Mouse (Mus musculus): ENCODE measurements at regions not wholly inside any gene's neighbourhood (a gene's known extent, or its start where the extent isn't known, plus 50 kb on each side); places are given as distances from the start of the nearest gene placed in this dataset.

DNA sequence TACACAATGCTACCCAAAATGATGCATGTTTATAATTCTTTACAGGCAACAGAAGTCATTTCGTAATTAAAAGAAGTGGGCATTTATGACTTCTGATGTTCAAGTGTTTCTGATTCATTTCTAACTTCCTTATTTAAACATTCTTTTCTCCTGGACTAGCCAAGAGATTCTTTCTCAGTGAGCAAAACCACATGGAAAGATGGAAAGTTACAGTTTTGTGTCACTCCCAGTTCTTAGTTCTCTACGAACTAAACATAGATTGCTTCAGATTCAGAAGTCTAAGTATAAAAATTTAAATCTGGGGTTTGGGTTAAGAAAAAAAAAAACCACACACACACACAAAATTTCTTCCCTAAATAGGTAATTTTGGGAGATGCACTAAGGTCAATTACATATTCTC is 288.0 kb upstream of the Paip1 start:
- TF ChIP-seq CTCF (IDR thresholded peaks at IDR 0.05): no peak
- in situ Hi-C loops (cut with MboI; ENCODE audit: low pct_unique_long_range_greater_than_20kb): no loop called here

DNA sequence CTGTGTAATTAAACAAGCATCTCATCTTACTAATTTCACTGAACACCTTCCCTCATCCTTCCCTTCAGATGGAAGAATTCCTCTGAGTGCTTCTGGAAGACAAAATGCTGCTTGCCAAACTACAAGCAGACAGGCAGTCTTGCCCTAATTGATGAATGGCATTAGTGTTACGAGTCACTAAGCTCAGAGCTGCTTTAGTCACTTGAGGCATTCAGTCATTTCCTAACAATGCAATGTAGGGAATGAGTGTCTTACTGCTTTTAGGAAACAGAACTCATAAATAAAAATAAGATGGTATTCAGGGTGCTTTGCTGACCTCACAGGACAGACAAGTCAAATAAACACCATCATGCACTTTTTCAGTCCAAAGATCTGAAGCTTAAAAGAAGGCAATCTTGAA is 285.1 kb upstream of the Paip1 start:
- CTCF ChIA-PET: no interaction called here
- ATAC-seq (peak; percentile 98), DNase-seq (ENCODE audit: low read depth, low spot score) (peak; percentile 77)
- H3K27me3 ChIP-seq: no peaks in the 10 kb centered on the region
- no peak for TF ChIP-seq CTCF (IDR thresholded peaks at IDR 0.05)
- in situ Hi-C loops (cut with MboI; ENCODE audit: low pct_unique_long_range_greater_than_20kb): no loop called here
- POLR2A ChIA-PET: no interaction called here

More for the DNA sequence above, 288.0 kb upstream of the Paip1 start:
- POLR2A ChIA-PET: no interaction called here
- CTCF ChIA-PET: no interaction called here
- DNase-seq (ENCODE audit: low read depth, low spot score): no peak
- peak; percentile 20 for ATAC-seq
- H3K27me3 ChIP-seq: no peaks in the 10 kb centered on the region

DNA sequence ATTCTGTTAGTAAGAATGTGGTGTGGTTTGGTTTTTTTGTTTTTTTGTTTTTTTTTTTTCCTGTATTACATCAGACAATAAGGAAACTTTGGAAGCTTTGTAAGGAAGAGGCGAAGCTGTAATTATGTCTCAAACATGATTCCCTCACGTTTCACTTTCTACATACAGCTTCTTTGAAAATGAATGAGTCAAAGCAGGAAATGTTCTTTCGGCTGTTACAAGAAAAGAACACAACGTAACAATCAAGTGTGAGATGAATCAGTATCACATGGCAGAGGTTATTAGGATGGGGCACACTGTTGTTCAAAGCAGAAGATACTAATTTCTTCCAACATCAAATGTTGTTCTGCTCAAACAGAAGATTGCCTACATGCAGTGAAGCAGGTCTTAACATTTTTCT is 282.7 kb upstream of the Paip1 start:
- CTCF ChIA-PET: no interaction called here
- DNase-seq (ENCODE audit: low read depth, low spot score): no peak
- in situ Hi-C loops (cut with MboI; ENCODE audit: low pct_unique_long_range_greater_than_20kb): no loop called here
- POLR2A ChIA-PET: no interaction called here
- no peak for ATAC-seq
- H3K27me3 ChIP-seq: no peaks in the 10 kb centered on the region
- TF ChIP-seq CTCF (IDR thresholded peaks at IDR 0.05): no peak

DNA sequence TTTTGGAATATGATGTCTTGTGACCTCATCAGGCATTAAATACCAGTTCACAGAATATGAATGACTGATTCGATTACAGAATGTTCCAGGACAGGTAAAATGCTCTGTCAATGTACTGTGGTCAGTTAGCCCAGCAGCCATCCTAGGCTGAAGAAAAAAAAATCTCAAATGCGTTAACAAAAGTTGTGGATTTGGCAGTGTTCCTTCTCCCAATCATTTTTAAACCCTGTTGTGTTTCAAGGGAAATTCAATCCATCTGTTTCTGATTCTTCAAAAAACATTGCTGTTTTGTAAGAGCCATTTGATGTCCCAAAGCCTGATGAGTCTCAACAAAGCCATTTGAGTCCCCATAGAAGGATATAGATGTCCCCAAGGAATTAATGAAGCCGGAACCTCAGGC is 280.7 kb upstream of the Paip1 start:
- no peak for DNase-seq (ENCODE audit: low read depth, low spot score)
- no peak for TF ChIP-seq CTCF (IDR thresholded peaks at IDR 0.05)
- ATAC-seq: no peak
- CTCF ChIA-PET: interaction anchor here (1.3 kb wide), 1 partner anchor 21 kb away, joined by 3 read pairs; no protein-coding TSS in a partner anchor
- in situ Hi-C loops (cut with MboI; ENCODE audit: low pct_unique_long_range_greater_than_20kb): no loop called here
- POLR2A ChIA-PET: no interaction called here
- no peaks in the 10 kb centered on the region for H3K27me3 ChIP-seq

DNA sequence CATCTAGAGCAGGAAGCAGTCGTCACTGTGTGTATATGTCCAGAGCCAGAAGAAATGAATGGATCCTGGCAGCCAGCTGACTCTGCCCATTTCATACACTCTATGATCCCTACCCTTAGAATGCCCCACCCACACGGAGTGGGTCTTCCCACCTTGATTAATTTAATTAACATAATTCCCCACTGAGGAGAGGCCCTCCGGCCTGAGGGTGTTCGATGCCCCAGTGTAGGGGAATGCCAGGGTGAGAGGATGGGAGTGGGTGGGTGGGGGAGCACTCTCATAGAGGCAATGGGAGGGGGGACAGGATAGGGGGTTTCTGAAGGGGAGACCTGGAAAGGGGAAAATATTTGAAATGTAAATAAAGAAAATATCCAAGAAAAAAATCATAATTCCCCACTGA is 279.3 kb upstream of the Paip1 start:
- in situ Hi-C loops (cut with MboI; ENCODE audit: low pct_unique_long_range_greater_than_20kb): no loop called here
- no peak for ATAC-seq

DNA sequence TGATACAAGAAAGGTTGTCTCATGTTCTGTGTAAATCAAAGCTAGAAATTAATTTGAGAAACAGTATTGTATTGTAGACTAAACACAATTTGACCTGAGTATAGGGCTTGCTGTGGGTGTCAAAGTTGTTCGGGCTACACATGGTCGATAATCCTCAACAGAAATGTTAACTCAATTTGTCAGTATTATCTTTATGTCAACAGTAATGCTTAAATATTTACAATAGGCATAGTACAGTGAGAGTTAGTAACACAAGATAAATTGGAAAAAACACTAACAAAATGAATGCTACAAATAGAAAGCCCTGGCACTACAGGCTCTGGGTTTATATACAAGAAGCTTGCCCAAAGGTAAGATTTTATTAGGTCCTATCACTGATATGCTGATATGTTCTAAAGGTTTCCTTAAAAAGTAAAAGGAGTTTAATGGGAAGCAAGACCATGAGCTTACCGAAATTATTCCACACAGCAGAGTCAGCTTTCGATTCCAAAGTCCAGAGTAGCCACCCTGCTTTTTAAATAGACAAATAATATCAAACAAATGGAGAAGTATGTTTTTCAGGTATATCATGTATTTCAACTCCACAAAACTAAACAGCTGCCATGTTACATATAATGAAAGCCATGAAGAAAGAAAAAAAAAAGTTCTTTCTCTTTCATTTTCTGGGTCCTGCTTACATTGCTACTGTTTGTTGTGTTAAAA is 277.4 kb upstream of the Paip1 start:
- TF ChIP-seq CTCF (IDR thresholded peaks at IDR 0.05): no peak
- ATAC-seq (no peak), DNase-seq (ENCODE audit: low read depth, low spot score) (no peak)
- ChIA-PET CTCF (no interaction called here), POLR2A (no interaction called here)
- in situ Hi-C loops (cut with MboI; ENCODE audit: low pct_unique_long_range_greater_than_20kb): no loop called here
- no peaks in the 10 kb centered on the region for H3K27me3 ChIP-seq

More for the DNA sequence above, 279.3 kb upstream of the Paip1 start:
- H3K27me3 ChIP-seq: no peaks in the 10 kb centered on the region
- DNase-seq (ENCODE audit: low read depth, low spot score): no peak
- ChIA-PET CTCF (interaction anchor here (1.3 kb wide), 1 partner anchor 19 kb away, joined by 3 read pairs; no protein-coding TSS in a partner anchor), POLR2A (interaction anchor here (0.5 kb wide), 1 partner anchor 448 kb away, joined by 3 read pairs; no protein-coding TSS in a partner anchor)
- no peak for TF ChIP-seq CTCF (IDR thresholded peaks at IDR 0.05)

DNA sequence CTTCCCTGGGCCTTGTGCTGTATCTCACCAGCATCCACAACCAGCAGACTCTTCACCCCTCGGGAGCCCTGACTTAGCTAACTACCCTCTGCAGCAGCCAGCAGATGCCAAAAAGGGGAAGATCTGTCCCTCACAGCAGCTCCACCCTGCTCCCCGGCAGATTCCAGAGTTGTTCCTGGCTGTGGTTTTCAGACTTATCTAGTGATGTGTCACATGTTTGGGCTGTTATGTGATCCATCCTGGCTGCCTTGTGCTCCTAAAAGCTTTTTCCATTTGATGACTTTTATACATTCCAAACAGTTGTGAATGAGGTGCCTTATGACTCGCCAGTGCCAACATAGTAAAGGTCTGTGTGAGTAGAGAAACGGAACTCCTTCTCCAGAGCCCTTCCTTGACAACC is 250.6 kb upstream of the Paip1 start:
- no peak for TF ChIP-seq CTCF (IDR thresholded peaks at IDR 0.05)
- POLR2A ChIA-PET: no interaction called here
- ATAC-seq (peak; percentile 93), DNase-seq (ENCODE audit: low read depth, low spot score) (peak; percentile 24)
- in situ Hi-C loops (cut with MboI; ENCODE audit: low pct_unique_long_range_greater_than_20kb): no loop called here
- H3K27me3 ChIP-seq: no peaks in the 10 kb centered on the region
- CTCF ChIA-PET: no interaction called here

DNA sequence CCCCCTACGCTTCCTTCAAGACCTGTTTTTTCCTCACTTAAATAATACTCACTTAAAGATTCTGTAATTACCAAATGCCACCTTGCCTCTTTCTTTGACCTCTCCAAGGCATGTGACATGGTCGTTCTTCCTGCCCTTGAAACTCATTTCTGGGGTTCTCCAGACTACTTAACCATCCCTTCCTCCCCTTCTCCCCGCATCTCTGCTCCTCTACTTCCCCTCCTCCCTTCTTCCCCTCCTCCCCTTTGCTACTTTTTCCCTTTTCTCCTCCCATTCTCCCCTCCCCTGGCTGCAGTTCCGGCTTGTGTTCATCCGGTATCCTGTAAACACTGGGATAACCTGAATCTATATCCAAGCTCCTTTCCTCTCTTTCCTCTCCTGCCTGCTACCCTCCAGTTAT is 250.2 kb upstream of the Paip1 start:
- no peak for DNase-seq (ENCODE audit: low read depth, low spot score)
- in situ Hi-C loops (cut with MboI; ENCODE audit: low pct_unique_long_range_greater_than_20kb): no loop called here
- ChIA-PET POLR2A (no interaction called here), CTCF (no interaction called here)
- ATAC-seq: no peak
- no peak for TF ChIP-seq CTCF (IDR thresholded peaks at IDR 0.05)
- no peaks in the 10 kb centered on the region for H3K27me3 ChIP-seq

DNA sequence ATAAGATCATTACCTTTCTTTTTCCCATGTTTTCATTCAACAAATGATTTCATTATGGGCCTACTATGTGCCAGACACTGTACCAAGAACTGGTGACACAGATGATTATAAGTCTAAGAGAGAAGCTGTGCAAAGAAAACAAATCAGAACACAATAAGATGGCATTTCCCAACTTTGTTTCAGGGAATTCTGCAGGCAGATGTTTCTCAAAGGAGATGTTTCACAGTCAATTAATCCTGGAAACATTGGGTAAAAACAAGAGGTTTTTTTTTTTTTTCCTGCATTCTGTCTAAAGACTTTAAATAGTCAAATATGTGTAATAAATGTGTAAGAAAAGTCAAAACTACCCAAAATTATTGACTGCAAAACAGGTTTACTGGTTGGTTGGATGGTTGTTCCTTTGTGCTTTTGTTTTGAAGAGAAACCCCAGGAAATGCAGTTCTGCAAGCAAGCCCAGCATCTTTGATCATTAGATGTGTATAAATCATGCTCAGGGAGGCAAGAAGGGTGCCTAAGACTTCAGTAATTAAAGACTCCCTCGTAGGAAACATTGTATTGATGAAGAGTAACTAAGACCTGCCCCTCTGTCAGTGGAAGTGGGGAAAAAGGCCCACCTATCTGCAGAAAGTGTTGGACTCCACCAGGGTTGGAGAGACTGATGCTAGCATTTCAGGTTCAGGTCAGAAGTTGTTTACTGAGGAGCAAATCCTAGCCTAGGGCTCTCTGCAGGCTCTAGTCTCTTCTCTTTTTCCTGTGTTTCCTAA is 249.1 kb upstream of the Paip1 start:
- in situ Hi-C loops (cut with MboI; ENCODE audit: low pct_unique_long_range_greater_than_20kb): no loop called here
- CTCF ChIA-PET: no interaction called here

DNA sequence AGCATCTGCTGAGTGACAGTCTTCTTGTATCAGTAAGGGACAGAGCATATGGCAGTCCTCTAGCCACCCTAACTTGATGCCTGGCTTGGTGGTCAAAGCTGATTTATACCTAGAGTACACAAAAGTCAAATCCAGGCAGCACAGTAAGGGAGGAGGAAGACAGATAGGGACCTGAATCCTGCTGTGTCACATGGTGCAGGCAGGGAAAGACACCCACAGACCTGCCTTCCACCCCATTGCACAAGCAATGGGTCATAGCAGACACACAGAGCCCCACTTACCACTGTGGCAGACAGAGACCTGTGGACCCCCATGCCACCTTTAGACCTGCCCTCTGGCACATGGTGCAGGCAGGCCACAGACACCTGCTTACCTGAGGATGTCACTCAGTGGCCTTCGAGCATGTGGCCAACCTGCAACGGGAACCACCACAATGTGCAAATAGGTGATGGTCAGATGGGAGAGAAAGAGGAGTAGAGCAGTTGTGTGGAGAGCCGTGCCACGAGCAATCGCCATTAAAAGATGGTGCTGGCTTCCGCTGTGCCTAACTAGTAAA is 244.0 kb upstream of the Paip1 start:
- no peak for TF ChIP-seq CTCF (IDR thresholded peaks at IDR 0.05)
- POLR2A ChIA-PET: no interaction called here
- ATAC-seq (no peak), DNase-seq (ENCODE audit: low read depth, low spot score) (no peak)
- H3K27me3 ChIP-seq: no peaks in the 10 kb centered on the region
- in situ Hi-C loops (cut with MboI; ENCODE audit: low pct_unique_long_range_greater_than_20kb): no loop called here
- CTCF ChIA-PET: no interaction called here

More for the DNA sequence above, 249.1 kb upstream of the Paip1 start:
- POLR2A ChIA-PET: no interaction called here
- ATAC-seq (no peak), DNase-seq (ENCODE audit: low read depth, low spot score) (no peak)
- TF ChIP-seq CTCF (IDR thresholded peaks at IDR 0.05): no peak
- no peaks in the 10 kb centered on the region for H3K27me3 ChIP-seq

DNA sequence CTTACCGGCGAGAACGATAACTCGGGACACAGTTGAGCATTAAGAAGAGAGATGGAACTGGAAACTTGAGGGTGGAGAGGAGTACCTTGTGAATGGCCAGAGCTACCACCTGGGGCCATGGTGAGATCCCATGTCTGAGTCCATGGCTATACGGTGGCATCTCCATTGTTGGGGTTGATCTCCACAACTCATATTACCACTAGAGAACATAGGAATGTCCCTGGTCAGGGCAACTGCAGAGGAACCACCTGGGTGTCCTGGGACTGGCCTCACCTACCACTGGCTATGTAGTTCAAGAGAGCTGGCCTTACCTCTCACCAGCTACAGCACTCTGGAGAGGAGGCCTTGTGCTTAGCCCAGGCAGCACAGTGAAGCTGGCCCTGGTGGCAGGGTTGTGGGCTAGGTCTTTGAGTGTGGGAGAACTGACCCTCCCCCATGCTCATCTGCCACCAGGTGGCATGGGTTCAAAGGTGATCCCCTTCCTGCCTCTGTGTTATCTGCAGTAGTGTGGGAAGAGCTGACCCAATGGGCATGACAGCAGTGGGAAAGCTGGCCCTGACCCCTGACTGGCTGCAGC is 242.7 kb upstream of the Paip1 start:
- no peaks in the 10 kb centered on the region for H3K27me3 ChIP-seq
- DNase-seq (ENCODE audit: low read depth, low spot score): no peak
- CTCF ChIA-PET: interaction anchor here (0.8 to 0.9 kb wide), 2 partner anchors 16 to 30 kb away, joined by 3 to 4 read pairs; no protein-coding TSS in a partner anchor
- no peak for ATAC-seq
- TF ChIP-seq CTCF (IDR thresholded peaks at IDR 0.05): no peak
- POLR2A ChIA-PET: no interaction called here
- in situ Hi-C loops (cut with MboI; ENCODE audit: low pct_unique_long_range_greater_than_20kb): no loop called here

All from Patski (cell line).